9 mouse cellular contexts compared by ENCODE assay signal in genomic region chr14:105902807-105903206, GRCm38 (mm10). TPM values are rescaled to one million over a fixed set of nuclear protein-coding genes. Genes with fewer than 3 reads are reported as not detected.
A peak's percentile ranks its signal among the peaks of the same experiment; 100 is the strongest.
DNase-seq lines count a peak whose midpoint lies in the region; ATAC-seq lines count a peak whose summit lies in the region.
"Had no signal": no experiment of that assay in that cellular context is flagged by ENCODE, and none has a peak within 500 bp of the region (broad histone marks: within the 10 kb centered on the region; RNA-seq: fewer than 3 reads in every experiment).

No protein-coding gene starts in this region.

- ATAC-seq in midbrain, embryonic 16.5 days: no peak
- ATAC-seq in megakaryocyte, adult 5-6 weeks (ENCODE audit: poor library complexity, severe bottlenecking): peak; percentile 57
- no peak for ATAC-seq in hindbrain, embryonic 12.5 days (ENCODE audit: low FRiP score)

- no peaks in the 10 kb centered on the region for H3K36me3 ChIP-seq in midbrain, embryonic 10.5 days
- no peaks in the 10 kb centered on the region for H3K36me3 ChIP-seq in midbrain, embryonic 16.5 days (ENCODE audit: control insufficient read depth, insufficient read depth, low read length)
- no peaks in the 10 kb centered on the region for H3K36me3 ChIP-seq in hindbrain, embryonic 12.5 days
- H3K36me3 ChIP-seq: heart, embryonic 15.5 days had no signal

- H3K9me3 ChIP-seq in midbrain, embryonic 10.5 days (replicated peaks): no peaks in the 10 kb centered on the region; the same call in 1 of the 2 replicates
- no peaks in the 10 kb centered on the region for H3K9me3 ChIP-seq in midbrain, embryonic 16.5 days (replicated peaks; ENCODE audit: control insufficient read depth, low read length, poor library complexity, severe bottlenecking)
- no peaks in the 10 kb centered on the region for H3K9me3 ChIP-seq in hindbrain, embryonic 12.5 days (replicated peaks)
- H3K9me3 ChIP-seq: heart, embryonic 15.5 days had no signal

- WGBS in midbrain, embryonic 10.5 days: 83% methylated on average over 7 of the region's 7 CpGs
- WGBS in midbrain, embryonic 16.5 days: 90% methylated on average over 7 of the region's 7 CpGs
- 87% methylated on average over 7 of the region's 7 CpGs for WGBS in hindbrain, embryonic 12.5 days

- H3K27ac ChIP-seq in midbrain, embryonic 10.5 days (replicated peaks): no peak overlapping the region
- H3K27ac ChIP-seq in midbrain, embryonic 16.5 days (ENCODE audit: low read length): no peak overlapping the region
- no peak overlapping the region for H3K27ac ChIP-seq in hindbrain, embryonic 12.5 days
- H3K27ac ChIP-seq: heart, embryonic 15.5 days had no signal

- peaks cover 19% of the 10 kb centered on the region for H3K27me3 ChIP-seq in midbrain, embryonic 10.5 days (ENCODE audit: low read depth, poor library complexity, severe bottlenecking)
- no peaks in the 10 kb centered on the region for H3K27me3 ChIP-seq in midbrain, embryonic 16.5 days (ENCODE audit: control insufficient read depth, insufficient read depth, low read depth, low read length)
- no peaks in the 10 kb centered on the region for H3K27me3 ChIP-seq in hindbrain, embryonic 12.5 days
- H3K27me3 ChIP-seq: heart, embryonic 15.5 days had no signal

- no peak overlapping the region for H3K4me3 ChIP-seq in midbrain, embryonic 10.5 days
- no peak overlapping the region for H3K4me3 ChIP-seq in midbrain, embryonic 16.5 days (ENCODE audit: low read depth, low read length)
- H3K4me3 ChIP-seq in hindbrain, embryonic 12.5 days: no peak overlapping the region
- H3K4me3 ChIP-seq: heart, embryonic 15.5 days had no signal

- H3K9ac ChIP-seq in midbrain, embryonic 16.5 days (ENCODE audit: low read depth, low read length): no peak overlapping the region
- no peak overlapping the region for H3K9ac ChIP-seq in hindbrain, embryonic 12.5 days
- H3K9ac ChIP-seq: heart, embryonic 15.5 days had no signal

- peak; percentile 45 for DNase-seq in embryo, embryonic 10 days (ENCODE audit: low spot score)
- no peak for DNase-seq in embryo, embryonic 10.5 days (ENCODE audit: low spot score)
- peak; percentile 31 for DNase-seq in midbrain, embryonic 10.5 days (ENCODE audit: low spot score)
- peak; percentile 38 for DNase-seq in cerebellum, adult 8-10 months
- DNase-seq in thymus, postnatal 25 days: peak; percentile 71

- H3K4me2 ChIP-seq in midbrain, embryonic 16.5 days (ENCODE audit: low read length): no peak overlapping the region
- H3K4me2 ChIP-seq in hindbrain, embryonic 12.5 days (replicated peaks): no peak overlapping the region
- H3K4me2 ChIP-seq: heart, embryonic 15.5 days had no signal

- H3K4me1 ChIP-seq in midbrain, embryonic 10.5 days: peaks cover 12% of the 10 kb centered on the region
- no peaks in the 10 kb centered on the region for H3K4me1 ChIP-seq in midbrain, embryonic 16.5 days (ENCODE audit: control insufficient read depth, insufficient read depth, low read length)
- peaks cover 4% of the 10 kb centered on the region for H3K4me1 ChIP-seq in hindbrain, embryonic 12.5 days

RNA-seq across cellular contexts. Expression of gene Spry2, which starts 6.2 kb away (rescaled TPM):
- polyA plus RNA-seq in midbrain, embryonic 10.5 days (2016; fragmentation: Nextera tagmentation; extraction: Ambion mirVana): 25.8 and 29.0 TPM in 2 replicates
- 30.4 and 31.0 TPM in 2 replicates for polyA plus RNA-seq in midbrain, embryonic 16.5 days (2015; fragmentation: Nextera tagmentation; extraction: Ambion mirVana)
- 3.5 and 5.3 TPM in 2 replicates for total RNA-seq in megakaryocyte, adult 5-6 weeks (2015)
- 3.4 and 3.5 TPM in 2 replicates for total RNA-seq in megakaryocyte, adult 5-6 weeks (2017)
- 35.6 and 46.7 TPM in 2 replicates for polyA plus RNA-seq in hindbrain, embryonic 12.5 days (2016; fragmentation: Nextera tagmentation; extraction: Ambion mirVana)
